In genomic region chr2:166819849-166820248, GRCm38 (mm10) we compare ENCODE assay signal across 15 mouse cellular contexts.
"Had no signal": no experiment of that assay in that cellular context is flagged by ENCODE, and none has a peak within 500 bp of the region (broad histone marks: within the 10 kb centered on the region; RNA-seq: fewer than 3 reads in every experiment).

No protein-coding gene starts in this region.

- H3K36me3 ChIP-seq: limb, embryonic 15.5 days had no signal

- H3K4me3 ChIP-seq: limb, embryonic 15.5 days; liver, embryonic 12.5 days; midbrain, embryonic 13.5 days had no signal

- H3K9me3 ChIP-seq: limb, embryonic 15.5 days; liver, embryonic 12.5 days; midbrain, embryonic 13.5 days had no signal

- H3K4me2 ChIP-seq: limb, embryonic 15.5 days; liver, embryonic 12.5 days; lung, embryonic 14.5 days; midbrain, embryonic 13.5 days had no signal

- ATAC-seq: midbrain, embryonic 13.5 days had no signal

- H3K27me3 ChIP-seq: limb, embryonic 15.5 days; liver, embryonic 12.5 days; midbrain, embryonic 13.5 days had no signal

- DNase-seq: kidney, adult 11 months; kidney, adult 9 months; kidney, postnatal 10 days; layer of hippocampus, postnatal 36 days; left cerebral cortex, postnatal 4 days; lung, embryonic 14.5 days; lung, postnatal 10 days; lung, postnatal 4 days; right cerebral cortex, adult 18-20 months; right cerebral cortex, postnatal 25 days; thymus, adult 2 months; thymus, postnatal 25 days had no signal

- H3K9ac ChIP-seq: limb, embryonic 15.5 days; liver, embryonic 12.5 days; lung, embryonic 14.5 days; midbrain, embryonic 13.5 days had no signal

- H3K27ac ChIP-seq: limb, embryonic 15.5 days; liver, embryonic 12.5 days; midbrain, embryonic 13.5 days had no signal
